Mouse (Mus musculus) intestine, postnatal 0 days (tissue): ENCODE data around the gene Serpinb6a. TPM values are rescaled to one million over a fixed set of nuclear protein-coding genes. Genes with fewer than 3 reads are reported as not detected.

Experiments used
- ATAC-seq: fragments of 200-750 bp; cut with Nextera tagmentation; 2 replicates; pipeline ENCODE4 v1.8.0; 2017; ENCODE audit warnings: mild to moderate bottlenecking, moderate TSS enrichment, moderate library complexity
- H3K27ac ChIP-seq: fragments of 300-500 bp; sonication (generic); 2 replicates; pipeline ENCODE4 v1.5.1; 2014; ENCODE audit warnings: mild to moderate bottlenecking, low read depth, low read length, moderate library complexity
- H3K27me3 ChIP-seq: fragments of 300-500 bp; sonication (generic); replicated peaks from 2 replicates; pipeline ENCODE4 v1.6.1; 2014; ENCODE audit warnings: low read length, mixed read lengths; ENCODE audit not compliant: control insufficient read depth, insufficient read depth
- H3K36me3 ChIP-seq: fragments of 300-500 bp; sonication (generic); 2 replicates; pipeline ENCODE4 v1.6.1; 2014; ENCODE audit warnings: mild to moderate bottlenecking, moderate library complexity; ENCODE audit not compliant: control insufficient read depth, insufficient read depth
- H3K4me1 ChIP-seq: fragments of 300-500 bp; sonication (generic); replicated peaks from 2 replicates; pipeline ENCODE4 v1.6.1; 2014; ENCODE audit warnings: antibody characterized with exemption, low read length, mixed read lengths; ENCODE audit not compliant: control insufficient read depth, insufficient read depth
- H3K4me2 ChIP-seq: fragments of 300-500 bp; sonication (generic); replicated peaks from 2 replicates; pipeline ENCODE4 v1.6.1; 2014; ENCODE audit warnings: low read depth, mild to moderate bottlenecking, moderate library complexity
- H3K4me3 ChIP-seq: fragments of 300-500 bp; sonication (generic); 2 replicates; pipeline ENCODE4 v1.5.1; 2014; ENCODE audit warnings: low read depth, low read length
- H3K9ac ChIP-seq: fragments of 300-500 bp; sonication (generic); 2 replicates; pipeline ENCODE4 v1.6.1; 2014; ENCODE audit warnings: mild to moderate bottlenecking, low read depth, low read length
- H3K9me3 ChIP-seq: fragments of 300-500 bp; sonication (generic); 2 replicates; pipeline ENCODE4 v1.6.1; 2016; ENCODE audit warnings: mixed run types; ENCODE audit not compliant: control insufficient read depth
- CTCF ChIP-seq: sonication (generic); IDR thresholded peaks from 2 replicates; pipeline ENCODE4 v1.5.1; 2016; ENCODE audit warnings: low read depth, mild to moderate bottlenecking, control low read depth, antibody characterized with exemption, moderate library complexity
- WGBS: fragments of 180-500 bp; shearing (Covaris S2); extraction: QIAGEN DNeasy Blood & Tissue Kit; methylation state at CpG from one replicate; pipeline ENCODE4 v1.1.7; 2014; 5-methylcytosine and 5-hydroxymethylcytosine counted together
- polyA plus RNA-seq: library from polyadenylated mRNA; unstranded; fragments of >200 nt; fragmentation: Nextera tagmentation; extraction: Ambion mirVana; gene quantifications from 2 replicates; pipeline ENCODE4 v1.2.1, GENCODE M21; 2015

Gene Serpinb6a
- polyA plus RNA-seq, 1 experiment from 2014 or later, result 373 TPM

- no peak for TF ChIP-seq CTCF
- Histone ChIP-seq H3K9ac (no peak overlapping the region), H3K27me3 (no peaks in the 10 kb centered on the region), H3K4me3 (no peak overlapping the region), H3K9me3 (no peaks in the 10 kb centered on the region), H3K27ac (no peak overlapping the region), H3K4me1 (no peaks in the 10 kb centered on the region), H3K4me2 (no peak overlapping the region), H3K36me3 (peaks cover 76% of the 10 kb centered on the region)
- WGBS, result 91% methylated on average over 6 of the region's 6 CpGs
- peak; percentile 14; the same call in 1 of the 2 replicates for ATAC-seq
Observed at GRCm38 (mm10) chr13:33921041-33921440, 81.6 kb downstream of the Serpinb6a start.

DNA sequence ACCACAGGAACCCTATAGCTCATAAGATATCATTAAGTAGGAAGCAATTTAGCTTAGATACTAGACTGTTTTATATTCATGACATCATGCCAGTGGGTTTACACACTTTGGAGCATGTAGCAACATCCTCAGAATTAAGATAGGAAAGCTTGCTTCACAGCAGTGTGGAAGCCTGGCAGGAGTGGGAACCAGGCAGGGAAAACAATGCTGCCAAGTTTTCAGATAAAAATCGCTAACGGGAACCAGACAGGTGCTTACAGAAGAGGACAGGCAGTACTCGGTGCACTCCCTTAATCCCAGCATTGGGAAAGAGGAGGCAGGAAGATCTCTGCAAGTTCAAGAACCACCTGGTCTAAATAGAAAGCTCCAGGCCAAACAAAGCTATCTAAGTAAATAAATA lies 95.8 kb downstream of the Serpinb6a start:
- no peaks in the 10 kb centered on the region for H3K9me3 ChIP-seq
- H3K4me3 ChIP-seq, result no peak overlapping the region
- H3K4me2 ChIP-seq, result no peak overlapping the region
- no peak overlapping the region for H3K9ac ChIP-seq
- no peak for TF ChIP-seq CTCF
- H3K27me3 ChIP-seq, result no peaks in the 10 kb centered on the region
- no peaks in the 10 kb centered on the region for H3K36me3 ChIP-seq
- 43% methylated on average over 3 of the region's 3 CpGs for WGBS
- H3K4me1 ChIP-seq, result no peaks in the 10 kb centered on the region
- H3K27ac ChIP-seq, result no peak overlapping the region
- no peak for ATAC-seq

DNA sequence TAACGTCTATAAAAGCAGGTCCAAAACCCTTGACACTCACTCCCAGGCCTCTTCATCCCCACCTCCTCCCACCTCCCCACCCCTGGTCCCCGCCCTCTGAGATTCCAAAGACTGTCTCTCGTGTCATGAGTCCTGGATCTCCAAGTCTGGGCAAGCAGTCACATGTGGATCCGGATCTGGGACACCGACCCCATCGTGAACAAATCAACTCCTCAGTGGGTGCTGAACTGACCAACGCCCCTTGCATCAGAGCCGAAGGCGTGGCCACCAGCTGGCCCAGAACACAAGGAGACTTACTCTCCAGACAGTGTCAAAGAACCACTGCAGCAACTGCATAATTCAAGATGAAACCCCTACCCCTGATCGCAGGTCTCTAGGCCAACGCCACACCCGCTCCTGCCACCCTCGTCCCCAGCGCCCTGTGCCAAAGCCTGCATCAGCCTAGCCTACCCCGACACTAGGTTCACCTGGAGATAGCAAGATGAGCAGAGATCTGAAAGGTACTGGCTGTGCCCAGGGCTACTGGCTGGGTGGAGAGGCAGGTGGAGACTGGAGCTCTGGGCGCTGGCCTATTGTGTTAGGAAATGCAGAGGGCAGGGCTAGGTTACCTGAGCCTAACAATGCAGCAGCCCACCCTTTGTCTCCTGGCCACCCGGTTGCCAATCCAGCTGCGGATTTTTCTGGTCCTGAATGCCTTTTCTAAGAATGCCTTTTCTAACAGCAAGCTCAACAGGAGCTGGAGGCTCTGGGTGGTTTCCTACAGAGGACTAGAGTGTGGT lies 97.2 kb downstream of the Serpinb6a start, which contains the start of gene Serpinb6c:
Gene Serpinb6c, minus strand, starts transcription at position 533 of the 779 bp plus-strand sequence.
- 0 out of 2 replicates have a peak, but pooled peaks have one; percentile 13 for ATAC-seq
- Histone ChIP-seq H3K27me3 (no peaks in the 10 kb centered on the region), H3K27ac (no peak within 1 kb of the TSS), H3K4me3 (no peak within 1 kb of the TSS), H3K4me2 (no peak within 1 kb of the TSS), H3K9me3 (no peaks in the 10 kb centered on the region), H3K4me1 (no peaks in the 10 kb centered on the region), H3K9ac (no peak within 1 kb of the TSS), H3K36me3 (no peaks in the 10 kb centered on the region)
- no peak for TF ChIP-seq CTCF
- 70% methylated on average over 18 of the region's 18 CpGs for WGBS

- Histone ChIP-seq H3K27ac (no peak overlapping the region), H3K27me3 (no peaks in the 10 kb centered on the region), H3K36me3 (no peaks in the 10 kb centered on the region), H3K4me2 (no peak overlapping the region), H3K9me3 (no peaks in the 10 kb centered on the region), H3K9ac (no peak overlapping the region), H3K4me3 (no peak overlapping the region), H3K4me1 (no peaks in the 10 kb centered on the region)
- ATAC-seq, result peak; percentile 61
- WGBS, result 53% methylated on average over 2 of the region's 2 CpGs
- TF ChIP-seq CTCF, result no peak
Observed at GRCm38 (mm10) chr13:33903290-33903689, 99.3 kb downstream of the Serpinb6a start.

- H3K9ac ChIP-seq, result no peak overlapping the region
- 40% methylated on average over 2 of the region's 2 CpGs for WGBS
- no peaks in the 10 kb centered on the region for H3K9me3 ChIP-seq
- H3K4me1 ChIP-seq, result no peaks in the 10 kb centered on the region
- H3K27ac ChIP-seq, result no peak overlapping the region
- no peaks in the 10 kb centered on the region for H3K27me3 ChIP-seq
- H3K4me3 ChIP-seq, result no peak overlapping the region
- TF ChIP-seq CTCF, result peak; percentile 77
- H3K36me3 ChIP-seq, result no peaks in the 10 kb centered on the region
- no peak overlapping the region for H3K4me2 ChIP-seq
- ATAC-seq, result no peak
Observed at GRCm38 (mm10) chr13:33894207-33894606, 108.4 kb downstream of the Serpinb6a start.

Other genes starting within 250 kb of the Serpinb6a start
- not detected in 2 replicates for gene Serpinb6e, start 159.4 kb downstream of the Serpinb6a start, polyA plus RNA-seq
- 0.09 TPM in 1 of 2 replicates, not detected in the other for gene Serpinb6c, start 97.1 kb downstream of the Serpinb6a start, polyA plus RNA-seq
- gene Nqo2, start 38.1 kb downstream of the Serpinb6a start, polyA plus RNA-seq, result 27.5 and 28.0 TPM in 2 replicates
- 25.0 and 27.7 TPM in 2 replicates for gene Ripk1, start 431 bp downstream of the Serpinb6a start, polyA plus RNA-seq
- gene Bphl, start 34.8 kb upstream of the Serpinb6a start, polyA plus RNA-seq, result 51.5 and 58.2 TPM in 2 replicates
- gene Tubb2a, start 75.2 kb upstream of the Serpinb6a start, polyA plus RNA-seq, result 218 and 292 TPM in 2 replicates
- gene Tubb2b, start 127.7 kb upstream of the Serpinb6a start, polyA plus RNA-seq, result 14.1 and 15.4 TPM in 2 replicates
- gene Psmg4, start 160.2 kb upstream of the Serpinb6a start, polyA plus RNA-seq, result 62.8 and 69.8 TPM in 2 replicates